Mouse (Mus musculus) embryonic facial prominence, embryonic 12.5 days (tissue): Measurements from ENCODE around the gene Nectin1. TPM values are rescaled to one million over a fixed set of nuclear protein-coding genes. Genes with fewer than 3 reads are reported as not detected.

Experiments used
- ATAC-seq: fragments of 200-750 bp; cut with Nextera tagmentation; 2 replicates; pipeline ENCODE4 v1.8.0; 2017; ENCODE audit not compliant: insufficient number of reproducible peaks, insufficient read depth, low FRiP score, low TSS enrichment
- H3K27ac ChIP-seq: fragments of 300-500 bp; sonication (generic); 2 replicates; pipeline ENCODE4 v1.5.1; 2016; ENCODE audit warnings: mild to moderate bottlenecking
- H3K27me3 ChIP-seq: fragments of 300-500 bp; sonication (generic); 2 replicates; pipeline ENCODE4 v1.6.1; 2016; ENCODE audit warnings: mild to moderate bottlenecking, moderate library complexity
- H3K36me3 ChIP-seq: fragments of 300-500 bp; sonication (generic); 2 replicates; pipeline ENCODE4 v1.6.1; 2016; ENCODE audit warnings: mild to moderate bottlenecking
- H3K4me1 ChIP-seq: fragments of 300-500 bp; sonication (generic); 2 replicates; pipeline ENCODE4 v1.6.1; 2016
- H3K4me2 ChIP-seq: fragments of 300-500 bp; sonication (generic); replicated peaks from 2 replicates; pipeline ENCODE4 v1.6.1; 2016; ENCODE audit warnings: mild to moderate bottlenecking, moderate library complexity
- H3K4me3 ChIP-seq: fragments of 300-500 bp; sonication (generic); 2 replicates; pipeline ENCODE4 v1.5.1; 2016; ENCODE audit warnings: mild to moderate bottlenecking
- H3K9ac ChIP-seq: fragments of 300-500 bp; sonication (generic); 2 replicates; pipeline ENCODE4 v1.6.1; 2016; ENCODE audit warnings: mild to moderate bottlenecking, moderate library complexity
- H3K9me3 ChIP-seq: fragments of 300-500 bp; sonication (generic); 2 replicates; pipeline ENCODE4 v1.6.1; 2016; ENCODE audit warnings: mild to moderate bottlenecking, moderate library complexity
- WGBS: fragments of 180-500 bp; shearing (Covaris S2); methylation state at CpG from one replicate; pipeline ENCODE4 v1.1.7; 2016; 5-methylcytosine and 5-hydroxymethylcytosine counted together
- polyA plus RNA-seq: library from polyadenylated mRNA; unstranded; fragments of >200 nt; fragmentation: Nextera tagmentation; extraction: Ambion mirVana; gene quantifications from 2 replicates; pipeline ENCODE4 v1.2.1, GENCODE M21; 2016

Gene Nectin1
- polyA plus RNA-seq, 1 experiment from 2014 or later: 9.0 TPM

DNA sequence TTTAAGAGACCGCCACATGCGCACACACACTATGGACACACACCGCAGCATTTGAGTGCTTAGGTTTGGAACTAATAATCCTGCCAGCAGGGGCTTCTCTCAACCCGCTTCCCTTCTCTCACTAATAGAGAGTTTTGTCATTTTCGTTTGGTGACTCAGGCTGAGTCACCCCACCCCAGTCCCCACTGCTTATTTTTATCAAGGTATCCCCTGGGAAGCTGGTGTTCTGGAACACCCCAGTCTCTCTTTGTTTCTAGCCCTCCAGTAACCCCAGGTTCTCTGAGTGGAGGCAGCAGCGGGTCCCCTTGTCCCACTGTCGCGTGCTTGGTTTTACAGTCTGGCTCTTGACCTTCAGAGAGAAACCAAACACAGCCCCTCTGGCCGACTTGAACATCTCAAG lies 48.9 kb downstream of the Nectin1 start:
- H3K36me3 ChIP-seq: peaks cover 28% of the 10 kb centered on the region

DNA sequence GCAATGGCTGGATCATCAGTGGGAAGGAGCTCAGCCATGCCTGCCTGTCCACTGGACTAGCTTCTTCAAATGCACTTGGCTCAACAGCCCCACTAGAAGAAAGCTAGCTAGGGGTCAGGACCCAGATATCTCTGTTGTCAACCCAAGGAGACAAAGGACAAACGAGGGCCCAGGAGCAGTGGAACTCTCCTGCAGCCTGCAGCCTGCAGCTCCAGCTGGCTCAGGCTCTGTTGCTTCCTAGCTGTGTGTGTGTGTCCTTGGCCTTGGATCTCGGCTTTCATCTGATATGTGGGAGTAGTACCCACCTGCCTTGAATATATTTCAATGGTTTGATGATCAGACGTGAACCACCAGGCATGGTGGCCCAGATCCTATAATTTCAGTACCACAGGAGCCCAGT lies 49.6 kb downstream of the Nectin1 start:
- Histone ChIP-seq H3K36me3 (peaks cover 28% of the 10 kb centered on the region), H3K4me2 (no peak overlapping the region), H3K27ac (no peak overlapping the region), H3K9ac (no peak overlapping the region), H3K4me1 (peaks cover 7% of the 10 kb centered on the region; the same call in 1 of the 2 replicates), H3K4me3 (no peak overlapping the region), H3K27me3 (no peaks in the 10 kb centered on the region), H3K9me3 (no peaks in the 10 kb centered on the region)
- no peak for ATAC-seq
- WGBS: 81% methylated on average over 3 of the region's 3 CpGs

More for the DNA sequence above, 48.9 kb downstream of the Nectin1 start:
- H3K4me3 ChIP-seq: no peak overlapping the region
- no peak overlapping the region for H3K4me2 ChIP-seq
- no peaks in the 10 kb centered on the region for H3K9me3 ChIP-seq
- H3K27me3 ChIP-seq: no peaks in the 10 kb centered on the region
- H3K27ac ChIP-seq: no peak overlapping the region
- WGBS: 93% methylated on average over 9 of the region's 9 CpGs
- H3K4me1 ChIP-seq: peaks cover 10% of the 10 kb centered on the region
- no peak for ATAC-seq
- no peak overlapping the region for H3K9ac ChIP-seq

GRCm38 (mm10) chr9:43796031-43796430 lies 52.2 kb downstream of the Nectin1 start:
- Histone ChIP-seq H3K36me3 (peaks cover 34% of the 10 kb centered on the region), H3K4me3 (no peak overlapping the region), H3K9ac (no peak overlapping the region), H3K4me1 (no peaks in the 10 kb centered on the region), H3K27me3 (no peaks in the 10 kb centered on the region), H3K4me2 (no peak overlapping the region), H3K27ac (no peak overlapping the region), H3K9me3 (no peaks in the 10 kb centered on the region)
- 90% methylated on average over 3 of the region's 3 CpGs for WGBS
- no peak for ATAC-seq

DNA sequence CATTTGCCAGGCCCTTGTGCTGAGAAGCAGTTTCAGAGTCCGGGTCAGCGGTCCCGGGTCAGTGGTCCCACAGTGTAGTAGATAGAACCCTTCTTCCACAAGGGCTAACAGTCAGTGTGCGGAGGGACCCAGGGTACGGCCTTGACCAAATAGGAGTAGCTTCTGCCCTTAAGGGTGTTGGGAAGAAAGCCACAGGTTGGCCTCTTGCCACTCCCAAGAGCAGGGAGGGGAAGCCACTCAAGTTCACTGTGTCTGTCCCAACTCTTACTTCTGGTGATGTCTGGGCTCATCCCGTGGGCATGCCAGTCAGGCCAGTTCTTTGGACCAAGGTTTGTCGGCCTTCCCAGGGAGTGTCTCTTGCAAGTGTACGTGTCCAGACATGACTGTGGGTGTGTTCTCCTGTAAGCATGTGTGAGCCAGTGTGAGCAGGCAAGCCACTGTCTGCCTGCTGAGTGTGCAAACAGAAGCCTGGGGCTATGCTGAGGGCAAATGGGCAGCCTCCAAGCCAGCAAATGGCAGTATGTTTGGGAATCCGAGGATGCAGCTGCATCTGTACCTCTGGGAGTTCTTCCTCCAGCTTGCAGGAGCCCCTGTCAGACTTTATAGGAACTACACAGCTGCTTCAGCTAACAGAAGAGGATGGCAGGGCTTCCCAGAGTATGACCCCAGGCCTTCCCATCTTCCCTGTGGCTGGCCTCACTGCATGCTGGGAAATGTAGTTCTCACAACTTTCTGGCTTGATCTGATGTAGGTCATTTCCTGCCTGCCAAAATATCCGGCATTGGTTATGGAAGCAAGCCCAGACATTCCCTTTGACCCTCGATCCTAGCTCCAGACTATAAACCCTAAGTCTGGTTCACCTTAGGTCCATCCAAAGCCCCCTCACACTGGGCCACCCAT lies 53.3 kb downstream of the Nectin1 start:
- Histone ChIP-seq H3K9me3 (no peaks in the 10 kb centered on the region), H3K27me3 (no peaks in the 10 kb centered on the region), H3K27ac (no peak overlapping the region), H3K9ac (no peak overlapping the region), H3K4me1 (no peaks in the 10 kb centered on the region), H3K36me3 (peaks cover 30% of the 10 kb centered on the region), H3K4me3 (no peak overlapping the region), H3K4me2 (no peak overlapping the region)
- no peak for ATAC-seq
- 78% methylated on average over 11 of the region's 11 CpGs for WGBS

GRCm38 (mm10) chr9:43797746-43798145 lies 54.0 kb downstream of the Nectin1 start:
- no peak overlapping the region for H3K4me2 ChIP-seq
- 63% methylated on average over 7 of the region's 7 CpGs for WGBS
- ATAC-seq: no peak
- peaks cover 25% of the 10 kb centered on the region for H3K36me3 ChIP-seq
- H3K27me3 ChIP-seq: no peaks in the 10 kb centered on the region
- no peak overlapping the region for H3K4me3 ChIP-seq
- no peaks in the 10 kb centered on the region for H3K4me1 ChIP-seq
- no peaks in the 10 kb centered on the region for H3K9me3 ChIP-seq
- H3K27ac ChIP-seq: no peak overlapping the region
- H3K9ac ChIP-seq: no peak overlapping the region

DNA sequence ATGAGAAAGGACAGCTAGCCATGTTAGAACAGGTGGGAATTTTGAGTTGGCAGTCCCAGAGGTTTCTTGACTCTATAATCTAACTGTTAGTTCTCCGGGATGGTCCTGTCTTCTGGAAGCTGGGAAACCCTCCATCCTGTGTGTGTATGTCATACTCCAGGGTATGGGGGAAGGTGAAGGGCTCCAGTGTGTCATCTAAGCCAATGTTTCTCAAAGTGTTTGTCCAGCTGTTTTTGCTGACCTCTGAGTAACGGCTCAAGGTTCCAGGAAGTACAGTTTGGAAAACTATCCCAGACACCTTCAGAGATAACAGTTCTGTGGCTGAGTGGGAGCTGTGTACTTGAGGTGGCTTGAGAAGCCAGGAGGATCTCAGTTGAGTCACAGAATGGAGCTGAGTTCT lies 56.7 kb downstream of the Nectin1 start:
- WGBS: 90% methylated on average over 2 of the region's 2 CpGs
- H3K9me3 ChIP-seq: no peaks in the 10 kb centered on the region

GRCm38 (mm10) chr9:43801911-43802310 lies 58.1 kb downstream of the Nectin1 start:
- Histone ChIP-seq H3K27me3 (no peaks in the 10 kb centered on the region), H3K4me2 (no peak overlapping the region), H3K36me3 (peaks cover 13% of the 10 kb centered on the region; the same call in 1 of the 2 replicates), H3K9me3 (no peaks in the 10 kb centered on the region), H3K4me1 (no peaks in the 10 kb centered on the region), H3K27ac (no peak overlapping the region), H3K4me3 (no peak overlapping the region), H3K9ac (no peak overlapping the region)
- no peak for ATAC-seq
- WGBS: 26% methylated on average over 5 of the region's 5 CpGs

More for the DNA sequence above, 56.7 kb downstream of the Nectin1 start:
- no peaks in the 10 kb centered on the region for H3K4me1 ChIP-seq
- no peak overlapping the region for H3K27ac ChIP-seq
- no peak for ATAC-seq
- H3K4me3 ChIP-seq: no peak overlapping the region
- no peak overlapping the region for H3K9ac ChIP-seq
- peaks cover 13% of the 10 kb centered on the region; the same call in 1 of the 2 replicates for H3K36me3 ChIP-seq
- H3K4me2 ChIP-seq: no peak overlapping the region
- H3K27me3 ChIP-seq: no peaks in the 10 kb centered on the region

- H3K4me2 ChIP-seq: no peak overlapping the region
- no peak overlapping the region for H3K9ac ChIP-seq
- H3K27me3 ChIP-seq: no peaks in the 10 kb centered on the region
- H3K9me3 ChIP-seq: no peaks in the 10 kb centered on the region
- ATAC-seq: 0 out of 2 replicates have a peak, but pooled peaks have one; percentile 30
- WGBS: 16% methylated on average over 6 of the region's 6 CpGs
- no peak overlapping the region for H3K4me3 ChIP-seq
- H3K36me3 ChIP-seq: peaks cover 7% of the 10 kb centered on the region; the same call in 1 of the 2 replicates
- H3K4me1 ChIP-seq: peaks cover 16% of the 10 kb centered on the region
- no peak overlapping the region for H3K27ac ChIP-seq
Observed at GRCm38 (mm10) chr9:43807565-43807964, 63.8 kb downstream of the Nectin1 start.

DNA sequence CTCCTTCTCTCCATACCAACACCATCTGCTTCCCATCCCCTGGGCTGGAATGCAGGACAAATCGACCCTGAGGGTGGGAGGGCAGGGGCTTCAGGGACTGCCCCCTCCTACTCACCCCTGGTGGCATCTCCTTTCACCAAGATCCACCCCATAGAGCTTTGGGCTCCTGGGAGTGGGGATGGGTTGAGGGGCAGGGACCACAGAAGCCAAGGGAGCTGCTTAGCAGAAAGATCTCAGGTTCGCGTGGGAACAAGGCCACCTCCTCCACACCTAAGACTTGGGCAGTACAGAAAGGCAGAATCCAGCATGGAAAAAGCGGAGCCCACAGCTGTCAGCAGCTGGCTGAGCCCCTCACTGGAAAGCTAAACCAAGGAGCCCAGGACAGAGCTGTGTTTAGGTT lies 64.3 kb downstream of the Nectin1 start:
- Histone ChIP-seq H3K9ac (no peak overlapping the region), H3K36me3 (peaks cover 5% of the 10 kb centered on the region; the same call in 1 of the 2 replicates), H3K4me1 (peaks cover 16% of the 10 kb centered on the region), H3K4me2 (no peak overlapping the region), H3K27me3 (no peaks in the 10 kb centered on the region), H3K4me3 (no peak overlapping the region), H3K27ac (peak overlapping the region; percentile 55; the same call in 1 of the 2 replicates), H3K9me3 (no peaks in the 10 kb centered on the region)
- ATAC-seq: no peak
- 8% methylated on average over 3 of the region's 4 CpGs for WGBS

GRCm38 (mm10) chr9:43808546-43808945 lies 64.8 kb downstream of the Nectin1 start:
- H3K4me2 ChIP-seq: no peak overlapping the region
- H3K4me3 ChIP-seq: no peak overlapping the region
- 9% methylated on average over 7 of the region's 7 CpGs for WGBS

GRCm38 (mm10) chr9:43813156-43813555 lies 69.4 kb downstream of the Nectin1 start:
- ATAC-seq: no peak
- Histone ChIP-seq H3K4me3 (no peak overlapping the region), H3K27ac (no peak overlapping the region), H3K27me3 (no peaks in the 10 kb centered on the region), H3K9ac (no peak overlapping the region), H3K4me1 (peaks cover 8% of the 10 kb centered on the region), H3K4me2 (no peak overlapping the region), H3K9me3 (no peaks in the 10 kb centered on the region), H3K36me3 (no peaks in the 10 kb centered on the region)
- WGBS: 76% methylated on average over 2 of the region's 2 CpGs

More at GRCm38 (mm10) chr9:43808546-43808945, 64.8 kb downstream of the Nectin1 start:
- Histone ChIP-seq H3K4me1 (peaks cover 16% of the 10 kb centered on the region), H3K36me3 (peaks cover under 1% of the 10 kb centered on the region; the same call in 1 of the 2 replicates), H3K9me3 (no peaks in the 10 kb centered on the region), H3K27me3 (no peaks in the 10 kb centered on the region), H3K9ac (no peak overlapping the region), H3K27ac (0 out of 2 replicates have a peak overlapping the region, but pooled peaks have one; percentile 17)
- no peak for ATAC-seq

DNA sequence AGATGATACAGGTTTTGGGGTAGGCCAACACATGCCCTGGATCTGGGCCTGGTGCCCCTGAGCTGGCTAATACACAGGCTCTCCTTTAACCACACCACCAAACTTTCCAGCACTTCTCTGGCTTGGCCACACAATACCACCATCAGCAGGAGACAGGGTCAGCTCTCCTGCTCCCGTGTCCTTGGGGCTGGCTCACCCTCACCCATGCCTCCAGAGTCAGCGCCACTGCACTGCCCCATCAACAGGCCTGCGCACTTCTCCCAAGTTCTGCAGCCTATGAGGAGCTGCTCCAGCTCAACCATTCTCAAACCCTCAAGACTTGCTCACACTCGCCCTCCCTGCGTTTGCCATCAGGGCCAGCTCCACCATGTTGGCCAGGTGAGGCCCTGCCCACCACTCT lies 78.4 kb downstream of the Nectin1 start:
- Histone ChIP-seq H3K4me2 (no peak overlapping the region), H3K4me1 (peaks cover 8% of the 10 kb centered on the region), H3K9ac (no peak overlapping the region), H3K27ac (no peak overlapping the region), H3K36me3 (no peaks in the 10 kb centered on the region), H3K27me3 (no peaks in the 10 kb centered on the region), H3K9me3 (no peaks in the 10 kb centered on the region), H3K4me3 (no peak overlapping the region)
- 82% methylated on average over 5 of the region's 5 CpGs for WGBS
- ATAC-seq: no peak
